7 mouse cellular contexts compared by ENCODE assay signal in genomic region chr4:63545231-63545958, GRCm38 (mm10). TPM values are rescaled to one million over a fixed set of nuclear protein-coding genes. Genes with fewer than 3 reads are reported as not detected.
DNase-seq lines count a peak whose midpoint lies in the region; ATAC-seq lines count a peak whose summit lies in the region.

No protein-coding gene starts in this region.

- H3K4me3 ChIP-seq in forebrain, embryonic 12.5 days (replicated peaks): peak overlapping the region; percentile 81
- H3K4me3 ChIP-seq in liver, embryonic 15.5 days (replicated peaks): peak overlapping the region; percentile 78
- peak overlapping the region; percentile 85 for H3K4me3 ChIP-seq in stomach, embryonic 15.5 days (replicated peaks)

- H3K4me1 ChIP-seq in forebrain, embryonic 12.5 days: peaks cover 32% of the 10 kb centered on the region
- peaks cover 39% of the 10 kb centered on the region for H3K4me1 ChIP-seq in liver, embryonic 15.5 days (replicated peaks)
- H3K4me1 ChIP-seq in stomach, embryonic 15.5 days: peaks cover 16% of the 10 kb centered on the region

- peak overlapping the region; percentile 69 for H3K4me2 ChIP-seq in forebrain, embryonic 12.5 days
- peak overlapping the region; percentile 79 for H3K4me2 ChIP-seq in liver, embryonic 15.5 days
- peak overlapping the region; percentile 62 for H3K4me2 ChIP-seq in stomach, embryonic 15.5 days

- peak overlapping the region; percentile 88 for H3K9ac ChIP-seq in forebrain, embryonic 12.5 days
- H3K9ac ChIP-seq in liver, embryonic 15.5 days: peak overlapping the region; percentile 79
- peak overlapping the region; percentile 87 for H3K9ac ChIP-seq in stomach, embryonic 15.5 days

- no peaks in the 10 kb centered on the region for H3K9me3 ChIP-seq in forebrain, embryonic 12.5 days
- H3K9me3 ChIP-seq in liver, embryonic 15.5 days (replicated peaks): no peaks in the 10 kb centered on the region
- H3K9me3 ChIP-seq in stomach, embryonic 15.5 days: no peaks in the 10 kb centered on the region

- H3K27me3 ChIP-seq in forebrain, embryonic 12.5 days: no peaks in the 10 kb centered on the region
- H3K27me3 ChIP-seq in liver, embryonic 15.5 days: no peaks in the 10 kb centered on the region
- H3K27me3 ChIP-seq in stomach, embryonic 15.5 days (replicated peaks): no peaks in the 10 kb centered on the region

- H3K36me3 ChIP-seq in forebrain, embryonic 12.5 days (replicated peaks): peaks cover 15% of the 10 kb centered on the region
- H3K36me3 ChIP-seq in liver, embryonic 15.5 days (replicated peaks): peaks cover 17% of the 10 kb centered on the region
- peaks cover 16% of the 10 kb centered on the region for H3K36me3 ChIP-seq in stomach, embryonic 15.5 days

- H3K27ac ChIP-seq in forebrain, embryonic 12.5 days: peak overlapping the region; percentile 83
- peak overlapping the region; percentile 84 for H3K27ac ChIP-seq in liver, embryonic 15.5 days (replicated peaks)
- peak overlapping the region; percentile 84 for H3K27ac ChIP-seq in stomach, embryonic 15.5 days

- 17% methylated on average over 26 of the region's 26 CpGs for WGBS in forebrain, embryonic 12.5 days
- WGBS in liver, embryonic 15.5 days (ENCODE audit: insufficient replicate concordance): 20% methylated on average over 26 of the region's 26 CpGs
- WGBS in stomach, embryonic 15.5 days: 14% methylated on average over 24 of the region's 26 CpGs

- no peak; the same call in 1 of the 2 replicates for ATAC-seq in forebrain, embryonic 12.5 days (ENCODE audit: low FRiP score)
- ATAC-seq in liver, embryonic 15.5 days (ENCODE audit: insufficient read depth): peak; percentile 36; the same call in 1 of the 2 replicates
- no peak for ATAC-seq in stomach, embryonic 15.5 days (ENCODE audit: insufficient read depth, low FRiP score, low read depth)

- peak; percentile 48 for DNase-seq in 3T3-L1 (ENCODE audit: low read depth, low spot score)
- peak; percentile 18 for DNase-seq in 416B (ENCODE audit: low read depth)
- no peak for DNase-seq in spleen, postnatal 4 days (ENCODE audit: low spot score in 2 of 2)
- no peak for DNase-seq in cerebellum, adult 18-20 months

RNA-seq across cellular contexts. Expression of gene Atp6v1g1, which starts 0.8 kb away (rescaled TPM):
- 341 and 346 TPM in 2 replicates for polyA plus RNA-seq in forebrain, embryonic 12.5 days (2016; fragmentation: Nextera tagmentation; extraction: Ambion mirVana)
- 125 and 128 TPM in 2 replicates for polyA plus RNA-seq in liver, embryonic 15.5 days (2015; fragmentation: Nextera tagmentation; extraction: Ambion mirVana)
- 248 and 268 TPM in 2 replicates for polyA plus RNA-seq in stomach, embryonic 15.5 days (2015; fragmentation: Nextera tagmentation; extraction: Ambion mirVana)

RNA-seq across cellular contexts. Expression of gene Tmem268, which starts 13.2 kb away (rescaled TPM):
- polyA plus RNA-seq in forebrain, embryonic 12.5 days (2016; fragmentation: Nextera tagmentation; extraction: Ambion mirVana): 6.6 and 7.3 TPM in 2 replicates
- polyA plus RNA-seq in liver, embryonic 15.5 days (2015; fragmentation: Nextera tagmentation; extraction: Ambion mirVana): 9.6 and 11.7 TPM in 2 replicates
- 8.2 and 8.3 TPM in 2 replicates for polyA plus RNA-seq in stomach, embryonic 15.5 days (2015; fragmentation: Nextera tagmentation; extraction: Ambion mirVana)

RNA-seq across cellular contexts. Expression of gene Whrn, which starts 49.6 kb away (rescaled TPM):
- polyA plus RNA-seq in forebrain, embryonic 12.5 days (2016; fragmentation: Nextera tagmentation; extraction: Ambion mirVana): 9.4 and 10.5 TPM in 2 replicates
- polyA plus RNA-seq in liver, embryonic 15.5 days (2015; fragmentation: Nextera tagmentation; extraction: Ambion mirVana): 0.16 and 0.39 TPM in 2 replicates
- polyA plus RNA-seq in stomach, embryonic 15.5 days (2015; fragmentation: Nextera tagmentation; extraction: Ambion mirVana): 4.1 and 4.3 TPM in 2 replicates

RNA-seq across cellular contexts. Expression of gene Gm11213, which starts 59.7 kb away (rescaled TPM):
- polyA plus RNA-seq in forebrain, embryonic 12.5 days (2016; fragmentation: Nextera tagmentation; extraction: Ambion mirVana): not detected in 2 replicates
- polyA plus RNA-seq in liver, embryonic 15.5 days (2015; fragmentation: Nextera tagmentation; extraction: Ambion mirVana): not detected in 2 replicates
- not detected in 2 replicates for polyA plus RNA-seq in stomach, embryonic 15.5 days (2015; fragmentation: Nextera tagmentation; extraction: Ambion mirVana)

Comparison
In these comparisons a context has a peak if more than half of its experiments do, and no peak if none do; other contexts are left out.
1. DNase-seq: peak in 3T3-L1 (single experiment) and 416B (single experiment); none in spleen, postnatal 4 days (0 of 2) and cerebellum, adult 18-20 months (0 of 2).
2. Peak in every context shown above with its lines, with median percentiles within 50 percentile points of each other: H3K27ac ChIP-seq, H3K4me2 ChIP-seq, H3K4me3 ChIP-seq and H3K9ac ChIP-seq.